8 mouse cellular contexts compared by ENCODE assay signal in genomic region chr13:104048835-104049234, GRCm38 (mm10).
A peak's percentile ranks its signal among the peaks of the same experiment; 100 is the strongest.
DNase-seq lines count a peak whose midpoint lies in the region; ATAC-seq lines count a peak whose summit lies in the region.

No protein-coding gene starts in this region.

- H3K27ac ChIP-seq in heart, embryonic 16.5 days (ENCODE audit: low read length): no peak overlapping the region
- H3K27ac ChIP-seq in lung, embryonic 16.5 days (ENCODE audit: low read length): no peak overlapping the region

- no peak overlapping the region for H3K4me2 ChIP-seq in heart, embryonic 16.5 days (ENCODE audit: low read depth, low read length)
- H3K4me2 ChIP-seq in lung, embryonic 16.5 days (ENCODE audit: low read depth, low read length): no peak overlapping the region

- no peak overlapping the region for H3K4me3 ChIP-seq in heart, embryonic 16.5 days (ENCODE audit: low read length)
- H3K4me3 ChIP-seq in lung, embryonic 16.5 days (ENCODE audit: low read length): no peak overlapping the region

- H3K36me3 ChIP-seq in heart, embryonic 16.5 days (ENCODE audit: control insufficient read depth, insufficient read depth): peaks cover 5% of the 10 kb centered on the region
- H3K36me3 ChIP-seq in lung, embryonic 16.5 days (ENCODE audit: control insufficient read depth, insufficient read depth, low read length): no peaks in the 10 kb centered on the region

- H3K9ac ChIP-seq in heart, embryonic 16.5 days (ENCODE audit: low read length): no peak overlapping the region
- no peak overlapping the region for H3K9ac ChIP-seq in lung, embryonic 16.5 days (ENCODE audit: low read length)

- 67% methylated on average over 3 of the region's 3 CpGs for WGBS in heart, embryonic 16.5 days
- 59% methylated on average over 3 of the region's 3 CpGs for WGBS in lung, embryonic 16.5 days

- H3K4me1 ChIP-seq in heart, embryonic 16.5 days (ENCODE audit: control insufficient read depth, insufficient read depth, low read length): no peaks in the 10 kb centered on the region
- H3K4me1 ChIP-seq in lung, embryonic 16.5 days (replicated peaks; ENCODE audit: control insufficient read depth, insufficient read depth, low read length): no peaks in the 10 kb centered on the region

- H3K27me3 ChIP-seq in heart, embryonic 16.5 days (ENCODE audit: control insufficient read depth, insufficient read depth, low read length): no peaks in the 10 kb centered on the region
- H3K27me3 ChIP-seq in lung, embryonic 16.5 days (ENCODE audit: control insufficient read depth, insufficient read depth, low read depth, low read length): no peaks in the 10 kb centered on the region

- ATAC-seq in heart, embryonic 16.5 days (replicated peaks; ENCODE audit: extremely low read depth, insufficient read depth, low FRiP score): peak; percentile 49
- peak; percentile 61; the same call in 1 of the 2 replicates for ATAC-seq in lung, embryonic 16.5 days (ENCODE audit: low read depth)

- intact Hi-C loops in heart, postnatal 25 days (cut with DNase I): loop anchor here (5.0 kb wide), 2 partner anchors 127 to 347 kb away; partner anchors contain the start of gene Erbin

- DNase-seq in heart, postnatal 25 days (ENCODE audit: low spot score): no peak
- DNase-seq in ES-CJ7 (ENCODE audit: low read depth, low spot score): peak; percentile 9
- DNase-seq in fibroblast of lung, adult 2 months (ENCODE audit: low read depth): peak; percentile 63
- DNase-seq in cerebellum, adult 9-11 months: no peak
- DNase-seq in urinary bladder, postnatal 4 days (ENCODE audit: low spot score in 2 of 2): no peak
- no peak for DNase-seq in urinary bladder, adult 18-20 months (ENCODE audit: low spot score in 2 of 2)

- no peaks in the 10 kb centered on the region for H3K9me3 ChIP-seq in heart, embryonic 16.5 days (replicated peaks; ENCODE audit: control insufficient read depth, low read length)
- H3K9me3 ChIP-seq in lung, embryonic 16.5 days (ENCODE audit: control insufficient read depth, low read length): no peaks in the 10 kb centered on the region

Comparison
In these comparisons a context has a peak if more than half of its experiments do, and no peak if none do; other contexts are left out.
1. DNase-seq: peak in ES-CJ7 (single experiment) and fibroblast of lung, adult 2 months (single experiment); none in heart, postnatal 25 days (single experiment), cerebellum, adult 9-11 months (single experiment), urinary bladder, postnatal 4 days (0 of 2) and urinary bladder, adult 18-20 months (0 of 2).